Mouse (Mus musculus) erythroblast, adult 5-6 weeks (primary cell): ENCODE measurements around the gene Tcte3. TPM values are rescaled to one million over a fixed set of nuclear protein-coding genes. Genes with fewer than 3 reads are reported as not detected.
"Not testable (repeated sequence)": the region's sequence is repeated elsewhere in the genome, so short reads cannot be mapped to it uniquely, and the experiment has no call there.

Source experiments
- ATAC-seq: replicated peaks from 2 replicates; pipeline ENCODE4 v1.8.0; 2016; ENCODE audit warnings: moderate number of reproducible peaks, mild to moderate bottlenecking, moderate TSS enrichment, inconsistent platforms; ENCODE audit not compliant: poor library complexity, low FRiP score, severe bottlenecking
- total RNA-seq, 2 experiments: library from RNA; stranded (forward) in 1 of 2; stranded (reverse) in 1 of 2; fragments of 150-400 nt in 1 of 2; fragments of 200-764, 138-1000 nt in 1 of 2; gene quantifications; 2 replicates each; pipeline versions ENCODE4 v1.2.3 to v1.2.4; 2015 to 2017; ENCODE audit warnings: low replicate concordance in 2 of 2

Tcte3 gene
- total RNA-seq (2015; ENCODE audit: low replicate concordance) (not detected in 2 replicates), total RNA-seq (2017; ENCODE audit: low replicate concordance) (not detected in 2 replicates)

DNA sequence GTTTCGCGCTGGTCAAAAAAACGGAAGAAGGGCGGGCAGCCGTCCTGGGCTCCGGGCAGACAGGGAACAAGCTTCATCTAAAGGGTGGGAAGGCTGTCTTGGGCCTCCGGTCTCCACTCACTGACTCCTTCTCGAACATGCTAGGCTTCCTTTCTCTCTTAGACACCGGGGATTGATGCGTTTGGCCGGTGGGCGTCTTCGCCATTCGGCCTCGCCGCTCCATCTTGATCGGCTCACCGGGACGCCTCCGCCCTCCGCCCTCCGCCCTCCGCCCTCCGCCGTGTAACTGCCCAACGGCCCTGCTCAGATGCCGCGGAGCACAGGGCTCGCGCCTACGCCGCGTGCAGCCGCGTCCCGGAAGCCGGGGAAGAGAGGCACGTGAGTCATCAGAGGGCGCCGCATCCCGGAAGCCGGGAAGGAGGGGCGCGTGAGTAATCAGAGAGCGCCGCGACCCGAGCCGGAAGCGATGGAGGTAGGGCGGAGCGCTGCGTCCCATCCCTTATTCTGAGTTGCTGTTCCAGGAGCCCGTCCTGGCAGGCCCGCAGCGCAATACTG, at the start of gene Tcte3, which contains the start of the genes Ermard and Gm3448:
Gene Tcte3, minus strand, starts transcription at position 314 of the 555 bp plus-strand sequence.
Gene Ermard, plus strand, starts transcription at position 34 of the 555 bp plus-strand sequence.
Gene Gm3448, minus strand, starts transcription at position 363 of the 555 bp plus-strand sequence.
- ATAC-seq = peak; percentile 95

DNA sequence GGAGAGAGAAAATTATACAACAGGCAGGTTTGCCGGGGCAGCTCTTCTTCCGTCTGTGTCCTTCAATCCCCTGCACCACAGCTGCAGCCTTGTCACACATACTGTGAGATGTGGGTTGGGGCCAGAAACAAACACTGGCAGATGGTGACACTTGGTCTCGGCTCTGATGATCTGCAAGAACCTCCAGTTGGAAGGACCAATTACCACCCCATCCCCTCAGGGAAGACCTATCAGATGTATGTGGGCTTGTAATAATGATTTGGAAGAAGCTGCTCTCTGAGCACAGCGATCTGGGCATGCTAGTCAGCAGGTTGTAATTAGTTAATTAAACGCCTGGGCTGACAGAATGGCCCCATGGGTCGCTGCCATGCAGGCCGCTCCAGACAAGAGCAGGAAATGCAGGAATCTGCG, 47.3 kb upstream of the Tcte3 start:
- ATAC-seq = no peak

DNA sequence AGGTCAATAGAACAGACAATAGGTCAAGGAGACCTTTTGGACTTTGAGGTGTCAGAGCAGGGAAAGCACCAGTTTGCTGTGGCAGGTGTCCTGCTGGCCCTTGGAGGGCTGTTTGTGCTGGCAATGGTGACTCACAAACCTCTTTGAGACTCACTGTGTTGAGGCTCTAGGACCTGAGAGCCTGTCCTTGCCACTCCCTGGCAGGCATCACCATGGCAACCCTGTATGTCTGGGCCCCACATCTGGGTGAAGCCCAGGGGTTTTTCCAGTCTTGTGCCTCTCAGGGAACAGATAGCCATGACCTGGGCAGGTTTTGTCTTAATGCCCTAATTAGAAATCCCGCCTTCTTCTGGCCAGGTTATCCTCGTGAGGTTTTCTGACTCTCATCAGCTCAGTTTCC, 46.9 kb upstream of the Tcte3 start:
- no peak for ATAC-seq

GRCm38 (mm10) chr17:15085006-15085405, 43.7 kb upstream of the Tcte3 start:
- no peak for ATAC-seq

DNA sequence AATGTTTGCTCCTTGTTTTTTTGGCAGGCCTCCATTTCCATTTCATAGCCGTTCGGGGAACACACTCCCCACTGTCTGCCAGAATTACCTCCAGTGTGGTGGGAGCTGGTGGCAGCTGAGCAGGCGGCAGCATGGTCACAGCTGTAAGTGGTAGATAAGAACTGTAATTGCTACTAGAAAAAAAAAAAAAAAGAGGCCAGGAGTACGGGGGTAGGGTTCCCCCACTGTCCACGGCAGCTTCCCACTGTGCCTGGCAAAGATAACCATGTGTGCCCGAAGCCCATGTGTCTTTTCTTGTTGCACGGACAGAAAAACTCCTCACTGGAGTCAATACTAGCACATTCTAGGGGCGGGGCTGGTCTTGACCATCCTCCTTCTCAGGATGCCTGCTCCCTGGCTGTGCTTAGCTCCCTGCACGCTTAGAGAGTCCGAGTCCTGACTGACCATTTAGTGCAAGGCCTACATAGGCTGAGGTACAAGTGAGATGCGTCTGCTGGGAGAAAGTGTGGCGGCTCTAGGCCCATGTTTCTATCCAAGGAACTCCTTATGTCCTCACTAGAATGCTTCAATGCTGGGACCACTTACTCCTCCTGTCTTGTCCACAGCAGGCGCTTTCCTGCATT, 43.0 kb upstream of the Tcte3 start:
- peak; percentile 77 for ATAC-seq

GRCm38 (mm10) chr17:15077536-15077935, 36.2 kb upstream of the Tcte3 start:
- peak; percentile 40; the same call in 1 of the 2 replicates for ATAC-seq

GRCm38 (mm10) chr17:15075033-15075432, 33.7 kb upstream of the Tcte3 start:
- no peak for ATAC-seq

DNA sequence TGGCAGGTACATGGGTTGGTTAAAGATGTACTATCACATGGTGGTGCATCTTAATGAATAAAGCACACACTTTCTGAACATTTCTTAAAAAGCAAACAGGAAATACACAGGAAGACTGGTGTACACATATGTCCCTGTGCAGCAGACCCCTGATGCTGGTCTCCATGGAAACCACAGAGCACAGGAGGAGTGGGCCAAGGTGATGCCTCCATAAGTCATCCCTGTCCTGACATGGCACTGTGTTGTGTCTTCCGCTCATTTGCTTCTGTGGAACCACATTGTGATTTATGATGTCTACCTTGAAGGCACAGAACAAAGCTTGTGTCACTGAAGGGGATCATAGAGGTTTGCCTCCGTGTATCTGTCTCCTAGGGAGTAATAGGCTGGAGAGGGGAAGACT, 30.9 kb upstream of the Tcte3 start:
- no peak for ATAC-seq

DNA sequence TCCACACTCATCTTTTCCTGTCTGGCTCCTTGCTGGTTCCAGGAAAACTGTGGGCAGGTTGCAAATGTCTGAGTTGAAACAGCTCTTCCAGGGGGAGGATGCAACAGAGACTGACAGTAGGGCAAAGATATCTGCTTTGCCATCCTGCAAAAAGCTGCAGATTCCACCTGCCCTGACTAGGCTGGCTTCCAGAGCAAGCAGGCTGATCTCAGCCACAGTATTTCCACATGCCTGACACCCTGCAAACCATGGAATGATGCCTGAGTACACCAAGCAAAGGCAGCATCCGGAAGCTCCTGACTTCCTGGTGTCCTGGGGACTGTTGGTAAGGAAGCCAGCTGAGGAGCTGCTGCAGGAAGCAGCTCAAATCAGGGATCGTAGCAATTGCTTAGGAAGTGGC, 27.8 kb upstream of the Tcte3 start:
- ATAC-seq = no peak

GRCm38 (mm10) chr17:15068040-15068792, 26.9 kb upstream of the Tcte3 start:
- ATAC-seq = no peak

- no peak for ATAC-seq
Measured at GRCm38 (mm10) chr17:15066911-15067310, 25.6 kb upstream of the Tcte3 start.

GRCm38 (mm10) chr17:15066066-15066465, 24.8 kb upstream of the Tcte3 start:
- ATAC-seq = no peak

DNA sequence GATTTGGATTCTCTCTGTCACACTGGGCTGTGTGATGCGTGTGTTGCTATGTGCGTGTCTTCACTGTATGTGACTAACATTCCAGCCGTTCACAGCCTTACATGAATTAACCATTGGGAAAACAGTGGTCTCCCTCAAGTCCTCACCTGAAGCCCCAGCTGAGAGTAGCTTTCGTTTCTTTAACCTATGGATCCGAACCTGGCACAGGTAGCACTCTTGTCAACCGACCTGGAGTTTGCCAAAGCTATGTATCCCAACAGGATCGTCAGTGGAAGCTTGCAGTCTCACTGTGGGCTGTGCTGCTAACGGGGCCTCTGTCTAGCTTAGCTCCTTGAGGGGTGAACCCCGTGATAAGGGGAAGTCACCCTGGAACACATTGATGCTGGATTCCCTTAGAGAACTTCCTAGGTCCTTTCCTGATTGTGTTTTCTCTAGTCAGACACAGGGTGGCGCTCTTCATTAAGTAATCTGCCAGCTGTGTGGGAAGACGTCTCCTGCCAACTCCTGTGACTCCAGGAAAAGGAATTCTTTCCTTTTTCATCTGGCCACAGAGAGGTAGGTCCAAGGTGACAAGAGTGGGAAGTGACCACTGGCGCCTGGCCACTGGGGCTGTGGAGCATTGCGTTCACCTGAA, 24.2 kb upstream of the Tcte3 start:
- 0 out of 2 replicates have a peak, but pooled peaks have one; percentile 27 for ATAC-seq

GRCm38 (mm10) chr17:15060356-15060755, 19.1 kb upstream of the Tcte3 start:
- ATAC-seq = no peak

DNA sequence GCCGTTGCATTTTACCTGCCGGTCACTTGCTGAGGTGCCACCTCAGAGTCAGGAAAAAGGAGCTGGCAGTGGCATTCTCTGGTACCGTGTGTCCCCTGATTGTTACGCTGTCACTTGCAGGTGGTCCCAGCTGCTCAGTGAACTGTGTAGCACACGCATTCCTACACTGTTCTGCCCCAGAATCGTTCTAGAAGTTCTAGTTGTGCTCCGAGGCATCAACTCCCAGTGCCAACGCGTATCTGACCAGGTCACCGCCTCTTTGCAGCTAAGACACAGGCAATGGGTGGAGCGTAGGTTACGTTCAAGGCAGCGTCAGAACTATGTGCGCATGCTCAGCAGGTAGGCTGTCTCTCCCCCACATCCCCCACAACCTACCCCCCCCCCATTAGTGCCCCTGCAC, 18.4 kb upstream of the Tcte3 start:
- ATAC-seq = no peak

DNA sequence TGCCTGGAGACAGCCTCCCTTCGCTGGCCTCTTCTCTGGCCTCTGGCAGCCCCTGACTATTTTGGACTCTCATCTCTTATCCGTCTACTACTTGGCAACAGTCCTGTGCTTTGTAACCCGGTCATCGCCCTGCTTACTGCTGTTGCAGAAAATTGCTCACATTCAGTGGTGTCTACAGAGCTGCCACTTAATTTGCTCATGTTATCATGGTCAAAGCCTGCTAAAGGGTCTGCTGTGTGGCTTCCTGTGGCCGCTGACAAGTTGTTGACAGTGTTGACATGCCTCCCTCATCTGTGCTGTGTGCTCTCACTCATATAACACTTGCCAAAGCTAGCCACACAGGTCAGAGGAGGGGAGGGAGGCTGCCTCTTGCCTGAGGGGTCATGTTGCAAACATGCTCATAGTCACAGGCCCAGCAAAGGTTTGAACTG, 16.9 kb upstream of the Tcte3 start:
- no peak for ATAC-seq

DNA sequence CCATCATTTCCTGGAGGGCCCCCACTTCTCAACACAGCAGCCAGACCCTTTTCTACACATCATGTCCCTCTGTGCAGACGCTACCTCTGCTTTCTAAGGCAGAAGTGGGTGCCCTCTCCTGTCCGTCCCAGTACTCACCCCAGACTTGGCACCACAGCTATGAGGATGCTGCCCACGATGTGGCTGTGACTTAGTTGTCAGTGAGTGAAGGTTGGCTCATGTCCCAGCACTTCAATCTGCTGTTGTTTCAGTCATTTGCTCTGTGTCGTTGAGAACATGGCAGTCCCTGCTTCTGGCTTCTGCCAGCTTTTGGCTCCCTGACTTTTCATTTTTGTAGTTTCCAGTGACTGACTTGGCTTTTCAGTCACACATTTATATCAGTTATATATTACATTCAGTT, 14.6 kb upstream of the Tcte3 start:
- no peak for ATAC-seq

GRCm38 (mm10) chr17:15053829-15054200, 12.5 kb upstream of the Tcte3 start:
- ATAC-seq = not testable (repeated sequence)

DNA sequence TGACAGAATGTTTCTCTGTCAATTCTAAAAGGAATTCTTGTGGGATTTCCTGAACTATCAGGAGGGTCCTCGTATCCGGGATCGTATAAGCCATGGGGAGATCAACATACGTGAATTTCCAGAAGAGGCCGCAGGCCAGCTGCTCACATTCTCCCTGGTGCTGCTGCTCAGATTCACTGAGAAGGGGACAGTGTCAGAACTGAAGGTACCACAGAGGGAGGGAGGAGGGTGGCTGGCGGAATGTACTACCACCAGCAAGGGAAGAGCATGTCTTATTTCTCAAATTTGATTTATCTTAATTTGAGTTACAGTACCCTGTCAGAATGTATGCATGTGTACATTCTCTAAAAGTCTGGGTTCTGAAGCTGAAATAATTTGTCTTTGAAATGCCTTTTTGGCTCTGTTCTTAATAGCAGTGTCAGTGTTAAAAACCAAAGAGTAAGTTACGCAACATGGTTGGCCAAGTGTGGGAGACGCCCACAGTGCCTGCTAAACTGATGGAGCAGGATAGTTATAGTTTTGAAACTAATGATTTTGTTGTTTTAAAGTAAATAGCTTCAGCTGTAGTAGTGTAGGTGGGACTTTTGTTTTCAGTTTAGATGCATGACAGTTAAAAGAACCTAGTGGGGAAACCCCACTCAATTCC, 12.0 kb upstream of the Tcte3 start:
- peak; percentile 61; the same call in 1 of the 2 replicates for ATAC-seq

GRCm38 (mm10) chr17:15052766-15053165, 11.5 kb upstream of the Tcte3 start:
- ATAC-seq = 0 out of 2 replicates have a peak, but pooled peaks have one; percentile 38
